In genomic region chr10:123414953-123415352, GRCm38 (mm10) we compare ENCODE assay signal across 25 mouse cellular contexts.
DNase-seq lines count a peak whose midpoint lies in the region; ATAC-seq and TF ChIP-seq lines count a peak whose summit lies in the region.
"Had no signal": no experiment of that assay in that cellular context is flagged by ENCODE, and none has a peak within 500 bp of the region (broad histone marks: within the 10 kb centered on the region; RNA-seq: fewer than 3 reads in every experiment).

No protein-coding gene starts in this region.

- intact Hi-C loops in gastrocnemius, adult 2 months (cut with DNase I) = no loop called here
- intact Hi-C loops in gastrocnemius, postnatal 36 days (cut with DNase I) = no loop called here

- DNase-seq in gastrocnemius, adult 2 months = no peak
- no peak for DNase-seq in gastrocnemius, postnatal 36 days
- DNase-seq in liver, adult 2 months (ENCODE audit: extremely low read depth, low read depth, low spot score) = no peak
- DNase-seq in embryonic facial prominence, embryonic 10.5 days (ENCODE audit: low spot score) = peak; percentile 32
- DNase-seq: adrenal gland, adult 2 months; cerebellum, adult 11-12 months; gastrocnemius, postnatal 10 days; kidney, adult 18-20 months; liver, embryonic 13.5 days; right cerebral cortex, adult 18-20 months; right cerebral cortex, postnatal 4 days; thymus, adult 2 months had no signal

- peaks cover 9% of the 10 kb centered on the region; the same call in 1 of the 2 replicates for H3K4me1 ChIP-seq in kidney, embryonic 15.5 days
- peaks cover 6% of the 10 kb centered on the region; the same call in 1 of the 2 replicates for H3K4me1 ChIP-seq in kidney, embryonic 16.5 days (ENCODE audit: insufficient read depth, low read length)
- H3K4me1 ChIP-seq in liver, adult 2 months (ENCODE audit: control insufficient read depth, insufficient read depth, low read length) = no peaks in the 10 kb centered on the region
- H3K4me1 ChIP-seq in liver, embryonic 12.5 days = no peaks in the 10 kb centered on the region
- peaks cover 7% of the 10 kb centered on the region for H3K4me1 ChIP-seq in embryonic facial prominence, embryonic 10.5 days
- H3K4me1 ChIP-seq: heart, embryonic 15.5 days; liver, embryonic 13.5 days; stomach, embryonic 15.5 days had no signal

- H3K4me2 ChIP-seq in kidney, embryonic 15.5 days = no peak overlapping the region
- H3K4me2 ChIP-seq in kidney, embryonic 16.5 days (replicated peaks; ENCODE audit: low read depth, low read length) = no peak overlapping the region
- H3K4me2 ChIP-seq in liver, embryonic 12.5 days = no peak overlapping the region
- H3K4me2 ChIP-seq: embryonic facial prominence, embryonic 13.5 days; heart, embryonic 15.5 days; liver, embryonic 13.5 days; midbrain, embryonic 12.5 days; neural tube, embryonic 15.5 days; stomach, embryonic 15.5 days had no signal

- ATAC-seq in kidney, embryonic 15.5 days (replicated peaks; ENCODE audit: low FRiP score) = 0 out of 2 replicates have a peak, but pooled peaks have one; percentile 40
- ATAC-seq in kidney, embryonic 16.5 days (ENCODE audit: low FRiP score, low TSS enrichment) = no peak
- no peak for ATAC-seq in liver, embryonic 12.5 days
- ATAC-seq in activated CD4-positive, CD25-positive, alpha-beta regulatory T cell, adult 4 months = no peak
- ATAC-seq: CD4-positive, CD25-positive, alpha-beta regulatory T cell, adult 4 months; forebrain, embryonic 14.5 days; hindbrain, postnatal 0 days had no signal

- H3K36me3 ChIP-seq in kidney, embryonic 15.5 days = no peaks in the 10 kb centered on the region
- H3K36me3 ChIP-seq in kidney, embryonic 16.5 days (ENCODE audit: insufficient read depth, low read length) = no peaks in the 10 kb centered on the region
- H3K36me3 ChIP-seq in liver, adult 2 months (ENCODE audit: control insufficient read depth, insufficient read depth, low read length) = no peaks in the 10 kb centered on the region
- H3K36me3 ChIP-seq in liver, embryonic 12.5 days = no peaks in the 10 kb centered on the region
- H3K36me3 ChIP-seq in embryonic facial prominence, embryonic 10.5 days (replicated peaks) = no peaks in the 10 kb centered on the region
- H3K36me3 ChIP-seq: embryonic facial prominence, embryonic 13.5 days; heart, embryonic 15.5 days; liver, embryonic 13.5 days; midbrain, embryonic 12.5 days; neural tube, embryonic 15.5 days; stomach, embryonic 15.5 days had no signal

- 87% methylated on average over 1 of the region's 1 CpGs for WGBS in kidney, embryonic 15.5 days
- 92% methylated on average over 1 of the region's 1 CpGs for WGBS in kidney, embryonic 16.5 days
- WGBS in liver, adult 2 months = 91% methylated on average over 1 of the region's 1 CpGs
- WGBS in liver, embryonic 12.5 days (ENCODE audit: insufficient replicate concordance) = 71% methylated on average over 1 of the region's 1 CpGs
- 92% methylated on average over 1 of the region's 1 CpGs for WGBS in embryonic facial prominence, embryonic 10.5 days

- H3K9ac ChIP-seq in kidney, embryonic 15.5 days = no peak overlapping the region
- no peak overlapping the region for H3K9ac ChIP-seq in kidney, embryonic 16.5 days (replicated peaks; ENCODE audit: low read length)
- H3K9ac ChIP-seq in liver, adult 2 months (ENCODE audit: low read depth, low read length) = no peak overlapping the region
- no peak overlapping the region for H3K9ac ChIP-seq in liver, embryonic 12.5 days
- H3K9ac ChIP-seq: embryonic facial prominence, embryonic 13.5 days; heart, embryonic 15.5 days; liver, embryonic 13.5 days; midbrain, embryonic 12.5 days; neural tube, embryonic 15.5 days; stomach, embryonic 15.5 days had no signal

- no peaks in the 10 kb centered on the region for H3K79me2 ChIP-seq in liver, adult 2 months (ENCODE audit: control insufficient read depth, insufficient read depth, low read length)

- TF ChIP-seq POLR2A in liver, adult 2 months (IDR thresholded peaks at IDR 0.05; ENCODE audit: extremely low read depth, insufficient read depth, low read length) = no peak

- no peak overlapping the region for H3K4me3 ChIP-seq in gastrocnemius, adult 2 months
- H3K4me3 ChIP-seq in kidney, embryonic 15.5 days (replicated peaks) = no peak overlapping the region
- H3K4me3 ChIP-seq in kidney, embryonic 16.5 days (ENCODE audit: low read length) = no peak overlapping the region
- no peak overlapping the region for H3K4me3 ChIP-seq in liver, adult 2 months (ENCODE audit: insufficient read depth, low read depth, low read length)
- H3K4me3 ChIP-seq in liver, embryonic 12.5 days = no peak overlapping the region
- H3K4me3 ChIP-seq in embryonic facial prominence, embryonic 10.5 days = no peak overlapping the region
- H3K4me3 ChIP-seq: embryonic facial prominence, embryonic 13.5 days; erythroblast, embryonic 14.5 days; heart, embryonic 15.5 days; liver, embryonic 13.5 days; midbrain, embryonic 12.5 days; neural tube, embryonic 15.5 days; stomach, embryonic 15.5 days had no signal

- no peaks in the 10 kb centered on the region for H3K27me3 ChIP-seq in kidney, embryonic 15.5 days
- H3K27me3 ChIP-seq in kidney, embryonic 16.5 days (ENCODE audit: insufficient read depth, low read length) = no peaks in the 10 kb centered on the region
- no peaks in the 10 kb centered on the region for H3K27me3 ChIP-seq in liver, adult 2 months (ENCODE audit: control insufficient read depth, insufficient read depth, low read length)
- H3K27me3 ChIP-seq in liver, embryonic 12.5 days (replicated peaks) = no peaks in the 10 kb centered on the region
- H3K27me3 ChIP-seq in embryonic facial prominence, embryonic 10.5 days (replicated peaks; ENCODE audit: low read depth, poor library complexity, severe bottlenecking) = no peaks in the 10 kb centered on the region
- H3K27me3 ChIP-seq: embryonic facial prominence, embryonic 13.5 days; heart, embryonic 15.5 days; liver, embryonic 13.5 days; midbrain, embryonic 12.5 days; neural tube, embryonic 15.5 days; stomach, embryonic 15.5 days had no signal

- no peaks in the 10 kb centered on the region for H3K9me3 ChIP-seq in kidney, embryonic 15.5 days (replicated peaks)
- no peaks in the 10 kb centered on the region for H3K9me3 ChIP-seq in kidney, embryonic 16.5 days (ENCODE audit: low read length)
- H3K9me3 ChIP-seq in liver, embryonic 12.5 days (replicated peaks) = no peaks in the 10 kb centered on the region
- no peaks in the 10 kb centered on the region for H3K9me3 ChIP-seq in embryonic facial prominence, embryonic 10.5 days
- H3K9me3 ChIP-seq: embryonic facial prominence, embryonic 13.5 days; heart, embryonic 15.5 days; liver, embryonic 13.5 days; midbrain, embryonic 12.5 days; neural tube, embryonic 15.5 days; stomach, embryonic 15.5 days had no signal

- H3K27ac ChIP-seq in gastrocnemius, adult 2 months = no peak overlapping the region
- H3K27ac ChIP-seq in kidney, embryonic 15.5 days = no peak overlapping the region
- no peak overlapping the region for H3K27ac ChIP-seq in kidney, embryonic 16.5 days (ENCODE audit: low read length)
- H3K27ac ChIP-seq in liver, adult 2 months (replicated peaks; ENCODE audit: insufficient read depth, low read depth, low read length) = no peak overlapping the region
- H3K27ac ChIP-seq in liver, embryonic 12.5 days = no peak overlapping the region
- no peak overlapping the region for H3K27ac ChIP-seq in embryonic facial prominence, embryonic 10.5 days (replicated peaks)
- H3K27ac ChIP-seq: embryonic facial prominence, embryonic 13.5 days; heart, embryonic 15.5 days; hindbrain, postnatal 0 days; liver, embryonic 13.5 days; midbrain, embryonic 12.5 days; neural tube, embryonic 15.5 days; stomach, embryonic 15.5 days had no signal

- peak; percentile 18; the same call in 1 of the 2 replicates for TF ChIP-seq CTCF in gastrocnemius, adult 2 months (IDR thresholded peaks at IDR 0.05)
- TF ChIP-seq CTCF in liver, adult 2 months (IDR thresholded peaks at IDR 0.05; ENCODE audit: low read depth, low read length) = peak; percentile 48
